Mouse (Mus musculus): Measurements from ENCODE around the gene Ttf2. TPM values are rescaled to one million over a fixed set of nuclear protein-coding genes. Genes with fewer than 3 reads are reported as not detected.

The Ttf2 gene
- polyA plus RNA-seq, 1 experiment from 2014 or later = 12.2 TPM

DNA sequence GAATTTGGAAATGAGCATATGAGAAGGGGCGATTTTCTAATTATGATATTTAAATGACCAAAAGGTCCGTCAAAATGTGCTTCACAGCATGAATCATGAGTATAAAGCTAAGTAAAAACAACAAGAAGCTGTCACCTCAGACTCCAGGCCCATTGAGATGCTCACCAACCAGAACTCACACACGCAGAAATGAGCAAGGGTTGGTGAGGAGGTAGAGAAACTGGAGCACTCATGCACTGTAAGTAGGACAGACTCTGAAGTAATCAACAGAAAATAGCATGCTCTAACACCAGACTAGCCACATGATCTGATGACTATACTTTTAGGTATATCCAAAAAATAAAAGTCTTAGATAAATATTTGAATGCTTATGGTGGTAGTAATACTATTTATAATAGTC is 79.1 kb downstream of the Ttf2 start:
- Histone ChIP-seq H3K9me3 (ENCODE audit: control insufficient read depth, low read length) (no peaks in the 10 kb centered on the region), H3K4me2 (ENCODE audit: low read length) (no peak overlapping the region), H3K9ac (ENCODE audit: low read length) (no peak overlapping the region), H3K4me1 (ENCODE audit: control insufficient read depth in 2 of 2, insufficient read depth in 2 of 2, low read length in 2 of 2) (no peaks in the 10 kb centered on the region), H3K36me3 (ENCODE audit: control insufficient read depth, insufficient read depth, low read length) (no peaks in the 10 kb centered on the region), H3K4me3 (ENCODE audit: control insufficient read depth in 1 of 2, insufficient read depth in 1 of 2, low read depth in 1 of 2, low read length in 2 of 2) (no peak overlapping the region), H3K27me3 (ENCODE audit: control insufficient read depth, insufficient read depth, low read length) (no peaks in the 10 kb centered on the region), H3K27ac (replicated peaks in 1 of 2; ENCODE audit: control insufficient read depth in 1 of 2, insufficient read depth in 1 of 2, low read depth in 2 of 2, low read length in 2 of 2) (no peak overlapping the region)
- no peak for ATAC-seq (ENCODE audit: insufficient number of reproducible peaks, insufficient read depth, low FRiP score, low read depth)
- 85% methylated on average over 3 of the region's 3 CpGs for WGBS

DNA sequence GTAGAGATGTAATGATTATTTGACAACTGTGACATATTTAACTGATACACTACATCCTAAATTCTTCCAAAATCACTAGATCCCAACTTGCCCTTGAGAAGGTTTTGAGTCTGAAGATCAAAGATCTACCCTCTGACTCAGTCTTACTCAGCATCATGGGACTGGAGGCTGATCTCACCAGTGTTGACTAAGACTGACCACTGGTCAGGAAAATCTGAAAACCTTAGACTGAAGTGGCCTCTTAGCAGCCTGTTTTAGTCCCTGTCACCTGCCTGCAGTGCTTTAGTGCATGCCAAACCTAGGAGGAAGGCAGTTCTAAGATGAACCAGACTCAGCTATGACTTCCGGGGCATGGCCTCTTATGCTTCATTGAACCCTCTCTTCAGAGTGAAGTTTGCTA is 80.2 kb downstream of the Ttf2 start:
- ATAC-seq (ENCODE audit: insufficient number of reproducible peaks, insufficient read depth, low FRiP score, low read depth) = no peak
- 63% methylated on average over 1 of the region's 1 CpGs for WGBS
- no peaks in the 10 kb centered on the region for H3K36me3 ChIP-seq (ENCODE audit: control insufficient read depth, insufficient read depth, low read length)
- no peak overlapping the region for H3K4me2 ChIP-seq (ENCODE audit: low read length)
- H3K4me3 ChIP-seq (ENCODE audit: control insufficient read depth in 1 of 2, insufficient read depth in 1 of 2, low read depth in 1 of 2, low read length in 2 of 2) = no peak overlapping the region
- H3K27ac ChIP-seq (replicated peaks in 1 of 2; ENCODE audit: control insufficient read depth in 1 of 2, insufficient read depth in 1 of 2, low read depth in 2 of 2, low read length in 2 of 2) = no peak overlapping the region
- H3K9me3 ChIP-seq (ENCODE audit: control insufficient read depth, low read length) = no peaks in the 10 kb centered on the region
- H3K27me3 ChIP-seq (ENCODE audit: control insufficient read depth, insufficient read depth, low read length) = no peaks in the 10 kb centered on the region
- H3K9ac ChIP-seq (ENCODE audit: low read length) = no peak overlapping the region
- no peaks in the 10 kb centered on the region for H3K4me1 ChIP-seq (ENCODE audit: control insufficient read depth in 2 of 2, insufficient read depth in 2 of 2, low read length in 2 of 2)

Other genes starting within 250 kb of the Ttf2 start
- gene Vtcn1, start 144.2 kb downstream of the Ttf2 start, polyA plus RNA-seq (2014; fragmentation: Nextera tagmentation; extraction: Ambion mirVana) = 0.41 and 0.54 TPM in 2 replicates
- 2.5 and 2.6 TPM in 2 replicates for gene Trim45, start 47.5 kb downstream of the Ttf2 start, polyA plus RNA-seq (2014; fragmentation: Nextera tagmentation; extraction: Ambion mirVana)
- 0.27 and 0.62 TPM in 2 replicates for gene Cd101, start 59.9 kb upstream of the Ttf2 start, polyA plus RNA-seq (2014; fragmentation: Nextera tagmentation; extraction: Ambion mirVana)
- 10.0 and 10.2 TPM in 2 replicates for gene Ptgfrn, start 140.6 kb upstream of the Ttf2 start, polyA plus RNA-seq (2014; fragmentation: Nextera tagmentation; extraction: Ambion mirVana)

Measured in heart, embryonic 14.5 days (tissue).